Mouse (Mus musculus) splenic B cell, adult 2 months (primary cell): ENCODE results near the gene Ap4b1.
A peak's percentile ranks its signal among the peaks of the same experiment; 100 is the strongest.

ENCODE experiments used
- DNase-seq: peaks from one replicate; pipeline ENCODE4 v3.0.0-alpha.2; 2011; ENCODE audit warnings: low read depth, low spot score
- H3K27me3 ChIP-seq: 2 replicates; pipeline ENCODE4 v1.6.1; 2012; ENCODE audit warnings: mild to moderate bottlenecking, low read length, moderate library complexity, mixed read lengths; ENCODE audit not compliant: control insufficient read depth, poor library complexity, insufficient read depth, severe bottlenecking
- H3K36me3 ChIP-seq: 2 replicates; pipeline ENCODE4 v1.6.1; 2012; ENCODE audit warnings: mild to moderate bottlenecking, low read length, moderate library complexity, mixed read lengths; ENCODE audit not compliant: control insufficient read depth, poor library complexity, insufficient read depth, severe bottlenecking

The Ap4b1 gene

DNA sequence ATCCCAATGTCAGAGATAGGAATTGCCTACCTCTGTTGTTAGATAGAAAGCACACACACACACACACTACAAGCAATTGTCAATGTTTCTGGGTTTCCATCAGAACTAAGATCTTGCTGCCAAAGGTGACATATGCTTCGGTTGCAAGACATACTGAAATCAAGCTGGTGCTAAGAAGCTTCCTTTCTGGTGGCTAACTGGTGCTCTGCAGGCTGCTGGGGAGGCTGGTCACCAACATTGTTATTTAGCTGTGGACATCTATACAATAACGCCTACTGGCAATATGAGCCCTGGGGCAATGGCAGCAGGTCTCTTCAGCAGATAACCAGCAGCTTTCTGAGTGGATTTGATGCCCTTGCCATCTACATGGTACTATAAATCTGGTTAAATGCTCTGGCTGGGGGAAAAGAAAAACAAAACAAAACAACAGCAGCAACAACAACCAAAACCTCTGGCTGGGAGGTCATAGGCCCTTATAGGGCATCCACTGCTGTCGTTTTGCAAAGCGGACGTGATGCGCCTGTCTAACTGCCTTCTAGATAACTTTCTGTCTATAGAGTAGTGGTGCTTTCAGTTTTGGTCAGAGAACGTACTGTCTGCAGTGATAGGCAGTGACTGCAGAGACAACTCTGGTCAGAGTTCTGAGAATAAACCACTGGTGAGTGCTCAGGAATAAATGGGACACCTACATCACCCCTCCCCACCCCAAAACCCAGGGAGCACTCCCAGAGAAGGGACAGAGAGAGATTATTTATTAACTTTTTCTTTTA lies 47.9 kb downstream of the Ap4b1 start:
- Histone ChIP-seq H3K36me3 (no peaks in the 10 kb centered on the region), H3K27me3 (no peaks in the 10 kb centered on the region)
- peak; percentile 54 for DNase-seq

DNA sequence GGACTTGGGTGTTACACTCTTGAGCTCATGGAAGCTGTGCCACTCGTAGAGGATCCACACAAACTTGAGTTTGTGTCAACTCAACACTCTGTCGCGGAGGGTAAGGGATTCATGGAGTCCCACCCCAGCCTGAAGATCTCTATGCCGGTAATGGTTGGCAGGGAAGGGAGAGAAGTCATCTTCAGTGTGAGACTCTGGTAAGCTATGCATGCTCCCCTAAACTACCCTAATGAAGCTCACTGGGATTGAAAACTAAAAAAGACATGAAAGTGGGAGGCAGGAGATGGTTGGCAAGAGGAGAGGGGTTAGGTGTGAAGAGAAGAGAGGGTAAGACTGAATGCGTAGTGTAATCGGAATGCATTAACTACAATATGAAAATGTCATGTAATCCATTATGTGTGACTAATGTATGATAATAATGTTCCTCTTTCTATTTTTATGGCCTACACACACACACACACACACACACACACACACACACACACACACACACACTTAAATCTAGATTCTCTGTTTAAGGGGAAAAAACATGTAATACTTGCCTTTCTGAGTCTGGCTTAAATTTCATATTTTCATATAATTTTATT lies 48.8 kb downstream of the Ap4b1 start:
- DNase-seq = peak; percentile 56
- Histone ChIP-seq H3K27me3 (no peaks in the 10 kb centered on the region), H3K36me3 (no peaks in the 10 kb centered on the region)

DNA sequence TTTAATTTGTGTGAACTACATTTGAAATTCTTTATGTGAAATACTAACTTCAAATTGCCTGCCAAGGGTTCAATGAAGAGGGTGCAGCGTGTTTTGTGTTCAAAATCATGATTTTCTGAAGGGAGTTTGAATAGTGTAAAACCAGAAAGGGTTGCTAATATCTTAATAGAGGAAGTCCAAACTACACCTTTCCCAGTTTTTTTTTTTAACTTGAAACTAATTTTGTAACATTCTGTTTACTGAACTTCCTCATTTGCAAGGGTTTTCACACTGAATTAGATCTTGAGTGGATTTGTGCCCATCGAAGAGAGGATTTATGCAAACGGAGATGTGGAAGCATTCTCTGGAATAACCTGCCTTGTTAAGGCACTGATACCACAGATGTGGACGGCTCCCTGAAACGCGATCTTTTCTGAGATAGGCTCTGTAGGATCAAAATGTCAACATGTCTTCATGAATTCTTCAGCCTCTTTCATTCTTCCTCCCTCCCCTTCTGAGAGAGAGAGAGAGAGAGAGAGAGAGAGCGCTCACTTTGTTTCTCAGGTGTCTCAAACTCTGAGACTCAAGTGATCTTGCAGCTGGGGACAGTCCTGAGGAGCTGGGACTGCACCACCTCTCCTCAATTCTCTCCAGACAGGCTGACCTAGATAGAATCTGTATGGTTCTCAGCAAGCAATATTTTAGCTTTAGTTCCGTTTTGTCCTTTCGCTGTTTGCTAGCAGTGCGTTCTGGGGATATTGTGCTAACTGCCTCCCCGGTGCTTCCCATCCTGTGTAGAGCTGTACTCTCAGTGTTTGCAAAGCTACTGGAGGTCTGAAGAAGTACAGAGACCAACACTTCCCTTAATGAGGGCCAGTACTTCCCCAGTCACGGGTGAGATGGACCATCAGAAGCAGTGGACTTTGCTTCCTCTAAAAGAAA lies 49.8 kb downstream of the Ap4b1 start, which contains the start of gene Ptpn22:
Gene Ptpn22 (plus strand): TSS at position 915 of the 921 bp plus-strand sequence.
- no peaks in the 10 kb centered on the region for H3K27me3 ChIP-seq
- no peaks in the 10 kb centered on the region for H3K36me3 ChIP-seq
- DNase-seq = peak; percentile 78

GRCm38 (mm10) chr3:103859851-103860391 lies 50.6 kb downstream of the Ap4b1 start:
- no peaks in the 10 kb centered on the region for H3K27me3 ChIP-seq
- H3K36me3 ChIP-seq = no peaks in the 10 kb centered on the region
- peak; percentile 78 for DNase-seq

GRCm38 (mm10) chr3:103862721-103863220 lies 53.5 kb downstream of the Ap4b1 start:
- no peaks in the 10 kb centered on the region for H3K27me3 ChIP-seq
- H3K36me3 ChIP-seq = no peaks in the 10 kb centered on the region
- DNase-seq = peak; percentile 22

DNA sequence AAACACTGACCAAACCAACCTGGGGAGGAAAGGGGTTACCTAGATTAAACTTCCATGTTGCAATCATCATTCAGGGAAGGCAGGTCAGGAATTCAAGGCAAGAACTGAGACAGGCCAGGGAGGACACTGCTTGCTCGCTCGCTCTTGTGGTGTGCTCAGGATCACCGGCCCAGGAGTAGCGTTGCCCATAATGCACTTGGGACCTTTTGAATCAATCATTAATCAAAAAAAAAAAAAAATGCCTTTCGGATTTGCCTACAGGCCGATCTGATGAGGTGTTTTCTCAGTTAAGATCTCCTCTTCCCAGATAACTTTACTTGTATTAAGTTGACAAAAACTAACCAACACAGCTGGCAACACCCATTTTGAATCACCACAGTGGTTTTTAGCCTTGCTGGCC lies 54.9 kb downstream of the Ap4b1 start:
- no peaks in the 10 kb centered on the region for H3K27me3 ChIP-seq
- DNase-seq = no peak
- H3K36me3 ChIP-seq = no peaks in the 10 kb centered on the region

GRCm38 (mm10) chr3:103867424-103867971 lies 58.2 kb downstream of the Ap4b1 start:
- H3K36me3 ChIP-seq = no peaks in the 10 kb centered on the region
- DNase-seq = peak; percentile 73

GRCm38 (mm10) chr3:103868008-103868407 lies 58.7 kb downstream of the Ap4b1 start:
- DNase-seq = peak; percentile 60
- Histone ChIP-seq H3K27me3 (no peaks in the 10 kb centered on the region), H3K36me3 (no peaks in the 10 kb centered on the region)

More at GRCm38 (mm10) chr3:103867424-103867971, 58.2 kb downstream of the Ap4b1 start:
- no peaks in the 10 kb centered on the region for H3K27me3 ChIP-seq
